Mouse (Mus musculus) neural tube, embryonic 14.5 days (tissue): ENCODE data around the gene Crebzf. TPM values are rescaled to one million over a fixed set of nuclear protein-coding genes. Genes with fewer than 3 reads are reported as not detected.

ENCODE experiments used
- ATAC-seq: fragments of 200-750 bp; cut with Nextera tagmentation; 2 replicates; pipeline ENCODE4 v1.8.0; 2017; ENCODE audit warnings: low read depth, mild to moderate bottlenecking, moderate TSS enrichment, moderate library complexity
- H3K27ac ChIP-seq: fragments of 300-500 bp; sonication (generic); 2 replicates; pipeline ENCODE4 v1.5.1; 2014; ENCODE audit warnings: low read depth, mild to moderate bottlenecking, control low read depth, low read length, moderate library complexity, mixed read lengths
- H3K27me3 ChIP-seq: fragments of 300-500 bp; sonication (generic); 2 replicates; pipeline ENCODE4 v1.6.1; 2014; ENCODE audit warnings: low read length; ENCODE audit not compliant: control insufficient read depth, insufficient read depth
- H3K36me3 ChIP-seq: fragments of 300-500 bp; sonication (generic); 2 replicates; pipeline ENCODE4 v1.6.1; 2014; ENCODE audit warnings: low read length, mixed read lengths; ENCODE audit not compliant: control insufficient read depth, insufficient read depth
- H3K4me1 ChIP-seq: fragments of 300-500 bp; sonication (generic); 2 replicates; pipeline ENCODE4 v1.6.1; 2014; ENCODE audit warnings: low read length; ENCODE audit not compliant: control insufficient read depth, insufficient read depth
- H3K4me2 ChIP-seq: fragments of 300-500 bp; sonication (generic); 2 replicates; pipeline ENCODE4 v1.6.1; 2014; ENCODE audit warnings: mild to moderate bottlenecking, low read depth, low read length, control low read depth
- H3K4me3 ChIP-seq: fragments of 300-500 bp; sonication (generic); 2 replicates; pipeline ENCODE4 v1.5.1; 2014; ENCODE audit warnings: low read depth, low read length, control low read depth, mixed read lengths
- H3K9ac ChIP-seq: fragments of 300-500 bp; sonication (generic); replicated peaks from 2 replicates; pipeline ENCODE4 v1.6.1; 2014; ENCODE audit warnings: low read depth, mild to moderate bottlenecking, control low read depth, low read length, mixed read lengths
- H3K9me3 ChIP-seq: fragments of 300-500 bp; sonication (generic); 2 replicates; pipeline ENCODE4 v1.6.1; 2016; ENCODE audit warnings: low read length; ENCODE audit not compliant: control insufficient read depth
- WGBS: fragments of 180-500 bp; shearing (Covaris S2); extraction: QIAGEN DNeasy Blood & Tissue Kit; methylation state at CpG from one replicate; pipeline ENCODE4 v1.1.7; 2014; 5-methylcytosine and 5-hydroxymethylcytosine counted together
- polyA plus RNA-seq: library from polyadenylated mRNA; unstranded; fragments of >200 nt; fragmentation: Nextera tagmentation; extraction: Ambion mirVana; gene quantifications from 2 replicates; pipeline ENCODE4 v1.2.1, GENCODE M21; 2014

Gene Crebzf
- 49.5 and 54.2 TPM in 2 replicates for polyA plus RNA-seq

- Histone ChIP-seq H3K27me3 (peaks cover 2% of the 10 kb centered on the region; the same call in 1 of the 2 replicates), H3K4me2 (peak within 1 kb of the TSS; percentile 99), H3K9ac (peak within 1 kb of the TSS; percentile 97), H3K4me1 (0 out of 2 replicates have a peak, but pooled peaks cover 8% of the 10 kb centered on the region), H3K36me3 (peaks cover 3% of the 10 kb centered on the region; the same call in 1 of the 2 replicates), H3K27ac (peak within 1 kb of the TSS; percentile 97), H3K4me3 (peak within 1 kb of the TSS; percentile 99), H3K9me3 (no peaks in the 10 kb centered on the region)
- ATAC-seq = peak; percentile 97
- under 1% methylated on average over 35 of the region's 54 CpGs for WGBS
Measured at GRCm38 (mm10) chr7:90442518-90443080, at the start of gene Crebzf. TSS of gene Crebzf (plus strand) at chr7:90442729.

DNA sequence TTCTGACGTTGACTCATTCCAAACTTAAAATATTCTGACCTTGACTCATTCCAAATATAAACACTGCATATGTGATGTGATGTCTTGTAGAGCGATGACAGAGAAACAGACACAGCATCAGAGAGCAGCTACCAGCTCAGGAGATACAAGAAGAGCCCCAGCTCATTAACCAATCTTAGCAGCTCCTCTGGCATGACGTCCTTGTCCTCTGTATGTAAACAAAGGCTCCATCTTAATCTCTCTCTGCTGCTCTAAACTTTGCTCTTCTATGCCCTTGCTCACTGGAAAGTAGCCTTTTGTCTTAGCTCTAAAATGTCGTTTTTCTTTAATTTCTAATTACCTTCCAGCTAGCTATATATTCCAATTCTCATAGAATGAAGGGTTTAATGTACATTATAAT is 47.5 kb upstream of the Crebzf start:
- Histone ChIP-seq H3K27ac (no peak overlapping the region), H3K9me3 (no peaks in the 10 kb centered on the region), H3K27me3 (no peaks in the 10 kb centered on the region), H3K36me3 (no peaks in the 10 kb centered on the region), H3K4me2 (no peak overlapping the region), H3K9ac (no peak overlapping the region), H3K4me3 (no peak overlapping the region), H3K4me1 (no peaks in the 10 kb centered on the region)
- 74% methylated on average over 4 of the region's 4 CpGs for WGBS
- no peak for ATAC-seq

GRCm38 (mm10) chr7:90395928-90396327 is 46.6 kb upstream of the Crebzf start:
- H3K4me1 ChIP-seq = no peaks in the 10 kb centered on the region
- H3K9ac ChIP-seq = no peak overlapping the region
- H3K4me3 ChIP-seq = no peak overlapping the region
- H3K36me3 ChIP-seq = no peaks in the 10 kb centered on the region
- H3K4me2 ChIP-seq = no peak overlapping the region
- no peak for ATAC-seq
- no peak overlapping the region for H3K27ac ChIP-seq
- H3K9me3 ChIP-seq = no peaks in the 10 kb centered on the region
- WGBS = 61% methylated on average over 5 of the region's 5 CpGs
- no peaks in the 10 kb centered on the region for H3K27me3 ChIP-seq

GRCm38 (mm10) chr7:90409934-90410333 is 32.6 kb upstream of the Crebzf start:
- ATAC-seq = peak; percentile 31; the same call in 1 of the 2 replicates
- WGBS = 46% methylated on average over 3 of the region's 3 CpGs

DNA sequence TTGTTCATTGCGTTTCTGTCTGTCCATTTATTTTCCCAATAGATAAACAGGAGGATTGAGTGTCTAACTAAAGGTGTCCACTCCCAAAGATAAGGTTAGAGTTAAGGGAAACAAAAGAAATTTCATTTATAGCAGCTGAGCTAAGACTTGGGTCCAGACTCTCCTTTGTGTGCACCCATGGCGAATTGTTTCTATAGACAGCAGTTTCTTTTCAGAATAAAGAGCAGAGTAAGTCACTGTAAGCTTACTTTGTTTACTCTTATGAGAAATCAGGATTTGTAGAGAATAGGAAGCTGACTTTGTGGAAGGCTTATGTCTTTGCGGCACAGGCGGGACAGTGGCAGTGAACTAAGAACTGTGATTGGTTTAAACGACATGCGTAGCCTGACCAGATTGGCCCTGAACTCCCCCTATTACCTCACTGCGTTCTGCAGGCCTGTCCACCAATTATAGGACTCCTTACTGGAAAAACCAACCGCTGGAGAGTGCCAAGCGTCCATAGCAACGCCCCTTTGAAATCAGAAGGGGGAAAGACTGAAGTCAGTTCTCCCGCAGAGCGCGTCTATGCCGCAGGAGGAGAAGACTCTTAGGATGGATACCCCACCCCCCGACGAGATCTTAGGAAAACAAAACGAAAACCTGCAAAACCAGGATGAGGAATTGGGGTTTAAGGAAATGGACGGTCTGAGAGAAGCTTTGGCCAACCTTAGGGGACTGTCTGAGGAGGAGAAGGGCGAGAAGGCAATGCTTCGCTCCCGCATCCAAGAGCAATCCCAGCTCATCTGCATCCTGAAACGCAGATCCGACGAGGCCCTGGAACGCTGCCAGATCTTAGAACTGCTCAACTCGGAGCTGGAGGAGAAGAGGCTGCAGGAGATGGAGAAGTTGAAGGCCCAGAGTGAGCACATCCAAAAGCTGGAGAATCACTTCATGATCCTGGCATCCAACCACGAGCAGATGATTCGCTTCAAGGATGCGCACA is 16.2 kb upstream of the Crebzf start, which contains the start of gene Ccdc89:
TSS of gene Ccdc89 (plus strand) at position 558 of the 982 bp plus-strand sequence.
- H3K36me3 ChIP-seq = no peaks in the 10 kb centered on the region
- no peaks in the 10 kb centered on the region for H3K27me3 ChIP-seq
- ATAC-seq = peak; percentile 100
- WGBS = 29% methylated on average over 29 of the region's 29 CpGs
- H3K9ac ChIP-seq = peak within 1 kb of the TSS; percentile 29
- H3K4me1 ChIP-seq = peaks cover 5% of the 10 kb centered on the region; the same call in 1 of the 2 replicates
- H3K27ac ChIP-seq = no peak within 1 kb of the TSS
- H3K9me3 ChIP-seq = no peaks in the 10 kb centered on the region
- H3K4me2 ChIP-seq = peak within 1 kb of the TSS; percentile 53
- peak within 1 kb of the TSS; percentile 34 for H3K4me3 ChIP-seq

More at GRCm38 (mm10) chr7:90409934-90410333, 32.6 kb upstream of the Crebzf start:
- H3K4me3 ChIP-seq = no peak overlapping the region
- H3K9me3 ChIP-seq = no peaks in the 10 kb centered on the region
- no peaks in the 10 kb centered on the region for H3K36me3 ChIP-seq
- H3K27ac ChIP-seq = no peak overlapping the region
- H3K4me1 ChIP-seq = no peaks in the 10 kb centered on the region
- no peak overlapping the region for H3K9ac ChIP-seq
- H3K27me3 ChIP-seq = no peaks in the 10 kb centered on the region
- no peak overlapping the region for H3K4me2 ChIP-seq

- ATAC-seq = no peak
- peaks cover 5% of the 10 kb centered on the region; the same call in 1 of the 2 replicates for H3K4me1 ChIP-seq
- H3K4me2 ChIP-seq = peak overlapping the region; percentile 53
- peak overlapping the region; percentile 34 for H3K4me3 ChIP-seq
- no peaks in the 10 kb centered on the region for H3K36me3 ChIP-seq
- no peaks in the 10 kb centered on the region for H3K27me3 ChIP-seq
- no peaks in the 10 kb centered on the region for H3K9me3 ChIP-seq
- peak overlapping the region; percentile 29; the same call in 1 of the 2 replicates for H3K9ac ChIP-seq
- no peak overlapping the region for H3K27ac ChIP-seq
- WGBS = 68% methylated on average over 9 of the region's 9 CpGs
Measured at GRCm38 (mm10) chr7:90427006-90427405, 15.5 kb upstream of the Crebzf start.

GRCm38 (mm10) chr7:90432221-90432620 is 10.3 kb upstream of the Crebzf start:
- H3K4me1 ChIP-seq = no peaks in the 10 kb centered on the region
- H3K9me3 ChIP-seq = no peaks in the 10 kb centered on the region
- H3K36me3 ChIP-seq = no peaks in the 10 kb centered on the region
- H3K27me3 ChIP-seq = no peaks in the 10 kb centered on the region
- no peak overlapping the region for H3K4me2 ChIP-seq
- H3K4me3 ChIP-seq = no peak overlapping the region
- H3K9ac ChIP-seq = no peak overlapping the region
- no peak overlapping the region for H3K27ac ChIP-seq
- ATAC-seq = no peak

GRCm38 (mm10) chr7:90440044-90440443 is 2.5 kb upstream of the Crebzf start:
- no peak overlapping the region for H3K27ac ChIP-seq
- no peak for ATAC-seq
- no peak overlapping the region for H3K9ac ChIP-seq
- no peak overlapping the region for H3K4me2 ChIP-seq
- 0 out of 2 replicates have a peak, but pooled peaks cover 5% of the 10 kb centered on the region for H3K4me1 ChIP-seq
- 95% methylated on average over 4 of the region's 4 CpGs for WGBS
- H3K4me3 ChIP-seq = no peak overlapping the region
- H3K27me3 ChIP-seq = peaks cover 2% of the 10 kb centered on the region; the same call in 1 of the 2 replicates
- H3K9me3 ChIP-seq = no peaks in the 10 kb centered on the region
- H3K36me3 ChIP-seq = no peaks in the 10 kb centered on the region
